23 mouse cellular contexts compared by ENCODE assay signal in genomic region chr2:167722538-167722937, GRCm38 (mm10). TPM values are rescaled to one million over a fixed set of nuclear protein-coding genes. Genes with fewer than 3 reads are reported as not detected.
A peak's percentile ranks its signal among the peaks of the same experiment; 100 is the strongest.
DNase-seq lines count a peak whose midpoint lies in the region; TF ChIP-seq lines count a peak whose summit lies in the region.
"Had no signal": no experiment of that assay in that cellular context is flagged by ENCODE, and none has a peak within 500 bp of the region (broad histone marks: within the 10 kb centered on the region; RNA-seq: fewer than 3 reads in every experiment).

No protein-coding gene starts in this region.

- H3K4me3 ChIP-seq in gastrocnemius, adult 2 months = no peak overlapping the region
- H3K4me3 ChIP-seq in testis, adult 2 months (ENCODE audit: control insufficient read depth, low read depth, low read length) = peak overlapping the region; percentile 16; the same call in 1 of the 2 replicates
- H3K4me3 ChIP-seq in thymus, adult 2 months (ENCODE audit: control insufficient read depth, insufficient read depth, low read length) = no peak overlapping the region
- H3K4me3 ChIP-seq: embryonic facial prominence, embryonic 12.5 days; erythroblast, embryonic 14.5 days; forebrain, embryonic 12.5 days; forebrain, embryonic 15.5 days had no signal

- TF ChIP-seq CTCF in gastrocnemius, adult 2 months (IDR thresholded peaks at IDR 0.05) = no peak
- TF ChIP-seq CTCF in testis, adult 2 months (IDR thresholded peaks at IDR 0.05; ENCODE audit: control insufficient read depth, insufficient read depth, insufficient replicate concordance, low read depth, low read length) = no peak
- TF ChIP-seq CTCF in thymus, adult 2 months (IDR thresholded peaks at IDR 0.05; ENCODE audit: borderline replicate concordance, control insufficient read depth, extremely low read depth, insufficient read depth, low read length, poor library complexity) = no peak

- DNase-seq in gastrocnemius, adult 2 months = no peak
- no peak for DNase-seq in gastrocnemius, postnatal 10 days
- peak; percentile 19 for DNase-seq in kidney, postnatal 36 days
- no peak for DNase-seq in kidney, postnatal 4 days
- no peak for DNase-seq in testis, postnatal 10 days (ENCODE audit: low spot score)
- DNase-seq in thymus, adult 2 months = no peak
- DNase-seq: adrenal gland, adult 2 months; adrenal gland, postnatal 25 days; B cell, adult 2 months; cerebellum, adult 18-20 months; cerebellum, adult 9-10 months; cerebellum, postnatal 14 days; gastrocnemius, postnatal 14 days; heart, adult 11 months had no signal

- peak overlapping the region; percentile 13; the same call in 1 of the 2 replicates for H3K27ac ChIP-seq in gastrocnemius, adult 2 months
- no peak overlapping the region for H3K27ac ChIP-seq in testis, adult 2 months (ENCODE audit: control insufficient read depth, insufficient read depth, low read depth, low read length)
- H3K27ac ChIP-seq in thymus, adult 2 months (ENCODE audit: control insufficient read depth, insufficient read depth, low read length) = no peak overlapping the region
- H3K27ac ChIP-seq: embryonic facial prominence, embryonic 12.5 days; forebrain, embryonic 12.5 days; forebrain, embryonic 15.5 days; hindbrain, embryonic 14.5 days; hindbrain, postnatal 0 days had no signal

- 54% methylated on average over 6 of the region's 6 CpGs for WGBS in thymus, adult 2 months

- peaks cover 16% of the 10 kb centered on the region for H3K4me1 ChIP-seq in testis, adult 2 months (ENCODE audit: control insufficient read depth, insufficient read depth, low read length)
- H3K4me1 ChIP-seq in thymus, adult 2 months (replicated peaks; ENCODE audit: control insufficient read depth, insufficient read depth, low read length) = peaks cover 18% of the 10 kb centered on the region; the same call in 1 of the 2 replicates

- no peak for TF ChIP-seq POLR2A in testis, adult 2 months (IDR thresholded peaks at IDR 0.05; ENCODE audit: control insufficient read depth, low read depth, low read length)
- no peak for TF ChIP-seq POLR2A in thymus, adult 2 months (IDR thresholded peaks at IDR 0.05; ENCODE audit: control insufficient read depth, extremely low read depth, insufficient read depth, low read length, poor library complexity)

- intact Hi-C loops in gastrocnemius, adult 2 months (cut with DNase I) = no loop called here

- no peaks in the 10 kb centered on the region for H3K36me3 ChIP-seq in testis, adult 2 months (ENCODE audit: control insufficient read depth, insufficient read depth, low read length)
- no peaks in the 10 kb centered on the region for H3K36me3 ChIP-seq in thymus, adult 2 months (ENCODE audit: control insufficient read depth, insufficient read depth, low read length)
- H3K36me3 ChIP-seq: embryonic facial prominence, embryonic 12.5 days; forebrain, embryonic 12.5 days; forebrain, embryonic 15.5 days; G1E had no signal

- no peaks in the 10 kb centered on the region for H3K27me3 ChIP-seq in testis, adult 2 months (ENCODE audit: control insufficient read depth, insufficient read depth, low read length)
- H3K27me3 ChIP-seq in thymus, adult 2 months (ENCODE audit: control insufficient read depth, insufficient read depth, low read length) = no peaks in the 10 kb centered on the region
- H3K27me3 ChIP-seq: embryonic facial prominence, embryonic 12.5 days; forebrain, embryonic 12.5 days; forebrain, embryonic 15.5 days; Patski had no signal

RNA-seq across cellular contexts. Expression of gene Tmem189, which starts 32.9 kb away (rescaled TPM):
- 10 to 100 TPM; 13.0 to 14.9 TPM for total RNA-seq in gastrocnemius, adult 2 months (2021)
- 10 to 100 TPM; 20.4 to 22.6 TPM for total RNA-seq in gastrocnemius, postnatal 10 days (2021)
- polyA plus RNA-seq in testis, adult 2 months (2012; rRNA removed) = 97.4 and 99.8 TPM in 2 replicates
- 209 and 215 TPM in 2 replicates for polyA plus RNA-seq in thymus, adult 2 months (2012; rRNA removed)

RNA-seq across cellular contexts. Expression of gene Cebpb, which starts 33.8 kb away (rescaled TPM):
- total RNA-seq in gastrocnemius, adult 2 months (2021) = 100 to 1,000 TPM; 106 to 181 TPM
- 10 to 100 TPM; 28.0 to 64.3 TPM for total RNA-seq in gastrocnemius, postnatal 10 days (2021)
- polyA plus RNA-seq in testis, adult 2 months (2012; rRNA removed) = 2.9 and 4.0 TPM in 2 replicates
- 69.6 and 135 TPM in 2 replicates for polyA plus RNA-seq in thymus, adult 2 months (2012; rRNA removed)

Comparison
In these comparisons a context has a peak if more than half of its experiments do, and no peak if none do; other contexts are left out.
1. DNase-seq: peak in kidney, postnatal 36 days (2 of 2); none in gastrocnemius, adult 2 months (single experiment), gastrocnemius, postnatal 10 days (single experiment), kidney, postnatal 4 days (0 of 2), testis, postnatal 10 days (single experiment) and thymus, adult 2 months (single experiment).